Mouse (Mus musculus): ENCODE data around the gene Arl6ip4.

Arl6ip4 gene

DNA sequence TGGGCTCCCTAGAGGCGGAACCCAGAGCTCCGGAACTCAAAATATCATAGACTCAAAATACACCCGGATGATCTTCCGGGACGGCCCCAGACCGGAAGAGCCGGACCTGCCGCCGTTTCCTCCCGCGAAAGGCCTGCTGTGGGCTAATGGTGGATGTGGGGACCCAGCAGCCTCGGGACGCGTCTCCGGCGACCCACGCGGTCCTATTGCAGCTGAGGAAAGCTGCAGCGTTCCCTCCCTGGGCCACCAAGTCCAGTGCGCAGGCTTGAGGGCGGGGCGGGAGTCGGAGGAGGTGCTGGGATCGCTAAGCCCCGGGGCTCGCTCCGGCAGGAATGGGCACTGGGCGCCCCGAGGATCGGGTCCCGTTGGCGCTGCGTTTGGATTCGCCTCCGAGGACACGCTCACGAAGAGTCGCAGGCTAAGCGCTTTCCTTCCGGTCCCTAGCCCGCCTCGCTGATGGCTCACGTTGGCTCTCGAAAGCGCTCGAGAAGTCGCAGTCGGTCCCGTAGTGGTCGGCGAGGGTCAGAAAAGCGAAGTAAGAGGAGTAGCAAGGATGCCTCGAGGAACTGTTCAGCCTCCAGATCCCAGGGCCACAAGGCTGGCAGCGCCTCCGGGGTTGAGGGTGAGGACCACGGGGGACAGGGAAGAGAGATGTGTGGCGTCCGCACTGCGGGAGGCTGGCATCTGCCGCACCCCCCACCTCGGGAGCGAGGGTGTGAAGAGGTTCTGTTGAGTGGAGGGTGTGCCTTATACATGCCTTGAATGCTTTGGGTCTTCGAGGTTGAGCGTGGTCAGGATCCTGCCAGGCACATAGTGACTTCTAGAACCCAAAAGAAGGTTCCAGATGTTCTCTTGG, at the start of gene Arl6ip4:
Arl6ip4 (plus strand) TSS at position 100 of the 856 bp plus-strand sequence.
- peak; percentile 61 to 69 for DNase-seq (ENCODE audit: low spot score in 2 of 2)

DNA sequence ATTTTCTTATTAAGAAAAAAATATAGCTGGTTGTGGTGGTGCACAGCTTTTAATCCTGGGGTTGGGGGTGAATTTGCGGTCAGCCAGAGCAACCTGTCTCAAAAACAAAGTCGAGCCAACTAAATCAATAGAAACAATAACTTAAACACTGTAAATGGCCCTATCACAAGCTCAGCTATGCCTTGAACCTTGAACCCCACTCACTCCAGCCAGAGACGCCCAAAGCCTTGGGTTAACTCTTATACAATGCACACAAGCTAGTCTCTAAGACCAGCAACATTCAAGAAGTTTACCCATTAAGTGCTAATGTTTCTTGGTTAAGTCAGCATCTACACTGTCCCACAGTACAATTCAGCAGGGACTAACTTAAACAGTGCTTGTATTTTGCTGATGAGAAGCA, 46.2 kb upstream of the Arl6ip4 start:
- DNase-seq (ENCODE audit: low spot score in 2 of 2), result no peak

DNA sequence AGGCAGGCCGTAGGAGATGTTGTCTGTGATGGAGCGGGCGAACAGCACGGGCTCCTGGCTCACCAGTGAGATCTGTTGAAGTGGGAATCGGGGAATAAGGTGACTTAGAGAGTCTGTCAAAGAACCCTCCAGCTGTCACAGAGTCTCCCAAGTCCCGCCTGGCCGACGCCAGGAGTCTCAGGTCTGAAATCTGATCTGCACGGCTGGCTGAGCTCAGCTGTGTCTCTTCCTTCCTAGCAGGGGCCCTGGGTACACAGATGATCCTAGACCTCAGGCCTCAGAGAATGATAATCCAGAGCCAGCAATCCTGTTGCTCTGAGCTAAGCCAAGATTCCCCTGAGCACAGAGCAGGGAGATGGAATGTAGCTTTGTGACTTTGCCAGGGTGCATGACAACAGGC, 42.2 kb upstream of the Arl6ip4 start:
- no peak for DNase-seq (ENCODE audit: low spot score in 2 of 2)

DNA sequence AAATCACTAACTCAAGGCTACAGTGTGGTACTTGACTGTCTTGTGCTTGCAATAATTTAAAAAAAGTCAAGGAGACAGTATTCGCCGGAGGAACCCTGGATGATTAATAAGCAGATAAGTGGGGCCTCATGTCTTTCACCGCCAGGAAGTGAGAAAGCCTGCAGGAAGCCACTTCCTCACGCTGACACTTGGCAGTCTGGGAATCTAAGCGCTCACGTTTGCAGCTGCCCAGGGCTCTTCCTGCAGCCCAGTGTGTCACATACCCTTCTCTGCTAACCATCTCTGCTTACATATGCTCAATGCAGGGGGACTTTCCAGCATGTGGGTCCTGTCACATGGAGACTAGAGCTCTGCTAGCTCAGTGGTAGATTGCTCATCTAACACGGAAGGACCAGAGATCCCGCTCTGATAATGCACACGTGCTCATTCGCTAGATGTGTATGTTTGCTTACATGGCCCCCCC, 41.0 kb upstream of the Arl6ip4 start:
- DNase-seq (ENCODE audit: low spot score in 2 of 2), result peak in 1 of 2 experiments; percentile 43

DNA sequence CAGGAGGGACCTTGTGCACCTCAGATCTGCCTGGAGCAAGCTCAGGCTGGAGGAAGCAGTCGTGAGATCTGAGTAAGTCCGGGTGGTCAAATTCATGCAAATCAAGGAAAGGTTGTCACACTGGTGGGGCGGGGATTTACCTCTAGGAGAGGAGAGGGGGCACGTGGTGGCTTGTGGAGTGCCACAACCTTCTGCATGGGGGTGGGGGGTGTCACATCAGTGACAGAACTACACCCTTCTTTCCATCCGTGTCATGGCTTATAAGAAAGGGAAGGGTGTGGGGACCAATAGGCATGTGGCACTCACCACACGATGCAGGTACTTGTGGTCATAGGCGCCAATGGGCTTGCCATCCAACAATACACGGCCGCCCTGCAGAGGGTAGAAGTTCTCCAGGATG, 40.2 kb upstream of the Arl6ip4 start:
- peak in 1 of 2 experiments; percentile 17 for DNase-seq (ENCODE audit: low spot score in 2 of 2)

DNA sequence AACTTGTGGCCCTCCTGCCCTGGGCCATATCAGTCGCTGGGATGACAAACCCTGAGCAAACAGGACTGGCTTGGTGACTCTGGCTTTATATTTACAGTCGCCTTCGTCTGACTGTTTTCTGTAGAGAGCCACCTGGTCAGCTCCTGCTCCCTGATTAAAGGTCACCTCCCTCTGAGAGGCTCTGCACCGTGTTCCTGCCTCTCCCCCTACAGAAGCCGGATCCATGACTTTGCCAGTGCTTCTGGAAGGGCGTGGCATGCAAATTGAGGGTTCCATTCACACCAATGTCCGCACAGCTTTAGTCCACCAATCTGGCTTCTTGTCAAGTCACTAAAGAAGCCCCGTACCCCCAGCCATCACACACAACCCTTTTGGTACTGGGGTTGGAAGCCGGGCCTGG, 39.3 kb upstream of the Arl6ip4 start:
- no peak for DNase-seq (ENCODE audit: low spot score in 2 of 2)

DNA sequence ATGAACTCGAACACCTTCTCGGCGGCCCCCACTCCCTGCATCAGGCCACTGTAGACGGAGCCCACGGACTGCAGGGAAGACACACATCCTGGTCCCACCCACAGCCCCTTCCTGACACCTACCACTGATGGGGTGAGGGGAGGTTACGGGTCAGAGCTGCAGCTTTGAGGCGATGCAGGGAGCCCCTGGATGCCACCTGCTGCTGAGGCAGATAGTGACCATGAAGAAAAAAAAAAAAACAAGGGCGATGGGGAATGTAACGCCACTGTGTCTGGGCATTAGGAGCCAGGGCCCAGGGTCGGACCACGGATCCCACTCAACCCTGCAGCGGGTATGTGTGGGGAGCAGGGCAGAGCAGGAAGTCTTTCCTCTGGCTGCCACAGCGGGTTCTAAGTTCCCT, 38.6 kb upstream of the Arl6ip4 start:
- no peak for DNase-seq (ENCODE audit: low spot score in 2 of 2)

DNA sequence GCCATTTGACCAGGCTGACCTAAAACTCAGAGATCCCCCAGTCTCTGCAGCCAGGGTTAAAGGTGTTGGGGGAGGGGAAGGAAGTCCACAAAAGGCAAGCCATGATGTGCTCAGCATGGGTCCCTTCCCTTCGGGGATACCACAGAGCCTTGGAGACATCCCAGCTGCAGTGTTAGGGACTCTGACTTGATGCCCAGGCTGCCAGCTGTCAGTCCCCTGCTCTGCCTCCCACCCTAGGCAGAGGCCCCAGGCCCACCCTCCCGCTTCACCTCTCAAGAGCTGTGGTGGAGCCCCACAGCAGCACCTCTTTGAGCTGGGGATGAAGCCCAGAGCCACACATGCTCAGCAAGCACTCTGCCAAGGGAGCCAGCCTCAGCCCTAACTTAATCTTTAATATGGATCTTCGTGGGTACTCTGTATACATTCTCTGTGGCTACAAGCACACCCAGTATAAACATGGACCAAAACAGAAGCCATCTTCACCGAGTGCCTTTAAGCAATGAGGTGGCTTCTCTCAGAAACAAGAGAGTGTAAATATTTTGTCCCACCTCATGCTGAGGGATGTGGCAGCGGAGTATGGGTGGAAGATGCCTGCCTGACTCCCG, 37.9 kb upstream of the Arl6ip4 start:
- DNase-seq (ENCODE audit: low spot score in 2 of 2), result no peak

DNA sequence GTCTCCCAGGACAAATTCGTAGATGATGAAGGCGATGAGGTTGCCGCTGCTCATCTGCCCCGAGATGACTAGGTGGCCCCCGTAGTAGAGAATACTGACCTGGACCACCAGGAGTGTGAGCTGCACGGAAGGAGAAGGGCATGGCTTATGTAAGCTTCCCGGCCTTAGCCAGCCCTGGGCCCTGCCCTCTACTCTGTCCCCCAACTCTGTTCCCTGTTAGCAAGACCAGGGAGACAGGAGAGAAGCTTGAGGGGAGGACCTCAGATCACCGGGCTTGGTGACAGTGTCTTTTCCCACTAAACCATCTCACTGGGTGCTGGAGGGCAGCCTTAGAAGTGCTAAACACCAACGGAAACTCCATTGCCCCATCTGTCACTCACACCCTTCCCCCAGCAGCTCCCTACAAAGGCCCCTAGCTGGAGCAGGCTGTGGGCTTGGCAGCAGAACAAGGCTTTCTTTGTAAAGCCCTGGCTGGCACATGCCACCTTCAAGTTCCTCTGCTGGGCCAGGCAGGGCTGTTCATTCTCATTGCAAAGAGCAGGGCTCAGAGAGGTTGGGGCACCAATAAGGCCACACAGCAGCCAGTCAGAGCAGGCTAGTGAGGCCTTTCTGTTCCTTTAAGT, 37.0 kb upstream of the Arl6ip4 start:
- no peak for DNase-seq (ENCODE audit: low spot score in 2 of 2)

DNA sequence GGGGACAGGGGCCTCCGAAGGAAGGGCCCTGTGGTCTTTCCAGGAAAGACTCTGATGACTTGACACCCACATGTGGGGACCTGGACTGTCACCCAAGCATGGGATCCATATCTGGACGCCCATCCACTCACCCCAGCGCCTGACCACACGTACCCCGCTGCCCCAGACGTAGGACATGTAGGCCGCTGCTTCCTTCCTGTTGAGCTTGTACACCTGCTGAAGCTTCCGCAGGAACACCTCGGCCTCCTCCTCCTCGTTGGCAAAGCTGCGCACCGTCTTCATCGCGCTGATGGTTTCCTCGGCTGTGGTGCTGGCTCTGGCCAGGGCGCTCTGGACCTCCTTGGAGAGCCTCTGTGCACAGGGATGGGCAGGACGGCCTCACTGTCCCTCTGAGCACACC, 36.0 kb upstream of the Arl6ip4 start:
- DNase-seq (ENCODE audit: low spot score in 2 of 2), result peak in 1 of 2 experiments; percentile 28

DNA sequence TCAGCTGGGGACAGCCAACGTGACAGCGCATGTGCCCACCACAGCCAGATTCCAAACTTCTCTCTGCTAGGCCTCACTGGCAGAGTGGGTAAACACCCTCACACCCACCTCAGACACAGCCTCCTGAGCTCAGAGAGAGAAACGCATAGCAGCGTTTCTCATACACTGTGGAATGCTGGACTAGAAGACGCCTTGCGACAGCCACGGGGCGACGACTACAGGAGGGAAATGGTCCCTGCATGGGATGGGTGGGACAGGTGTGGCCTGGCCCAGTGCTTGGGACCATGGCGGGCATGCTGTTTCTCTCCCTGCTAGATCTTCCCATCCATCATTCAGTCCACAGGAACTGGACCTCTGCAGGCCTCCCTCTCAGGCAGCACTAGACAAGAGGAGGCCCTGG, 33.4 kb upstream of the Arl6ip4 start:
- no peak for DNase-seq (ENCODE audit: low spot score in 2 of 2)

DNA sequence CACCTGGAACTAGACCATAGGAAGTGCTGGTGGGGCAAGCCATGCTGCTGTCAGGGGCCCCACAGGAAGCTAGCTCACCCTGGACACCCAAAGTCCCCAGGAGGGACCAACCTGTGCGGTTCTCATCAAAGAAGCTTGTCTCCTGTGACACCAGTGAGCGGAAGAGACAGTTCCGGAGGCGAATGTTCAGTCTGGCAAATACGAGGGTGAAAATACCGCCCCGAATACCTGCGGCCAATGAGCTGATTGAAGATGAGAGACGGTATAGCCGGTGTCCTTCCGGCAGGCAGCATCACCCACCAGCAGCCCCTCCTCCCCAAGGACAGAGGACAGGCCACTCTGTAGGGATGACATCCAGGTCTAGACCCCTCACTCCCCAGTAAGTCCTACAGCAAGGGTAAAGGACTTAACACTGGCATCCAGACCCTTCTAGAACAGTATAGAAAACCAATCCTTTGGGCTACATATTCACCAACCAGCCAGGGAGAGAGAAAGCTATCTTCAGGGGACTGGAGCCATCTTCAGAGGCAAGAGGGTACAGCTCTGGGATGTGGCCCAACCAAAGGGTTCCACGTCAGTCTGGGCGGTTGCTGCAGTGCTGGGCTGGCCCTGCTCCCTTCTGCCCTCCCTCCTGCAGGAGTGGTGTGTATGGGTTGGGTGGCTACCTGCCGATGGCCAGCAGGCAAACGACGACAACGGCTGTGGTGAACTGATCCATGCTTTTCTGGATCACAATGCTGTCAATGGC, 32.8 kb upstream of the Arl6ip4 start:
- no peak for DNase-seq (ENCODE audit: low spot score in 2 of 2)

DNA sequence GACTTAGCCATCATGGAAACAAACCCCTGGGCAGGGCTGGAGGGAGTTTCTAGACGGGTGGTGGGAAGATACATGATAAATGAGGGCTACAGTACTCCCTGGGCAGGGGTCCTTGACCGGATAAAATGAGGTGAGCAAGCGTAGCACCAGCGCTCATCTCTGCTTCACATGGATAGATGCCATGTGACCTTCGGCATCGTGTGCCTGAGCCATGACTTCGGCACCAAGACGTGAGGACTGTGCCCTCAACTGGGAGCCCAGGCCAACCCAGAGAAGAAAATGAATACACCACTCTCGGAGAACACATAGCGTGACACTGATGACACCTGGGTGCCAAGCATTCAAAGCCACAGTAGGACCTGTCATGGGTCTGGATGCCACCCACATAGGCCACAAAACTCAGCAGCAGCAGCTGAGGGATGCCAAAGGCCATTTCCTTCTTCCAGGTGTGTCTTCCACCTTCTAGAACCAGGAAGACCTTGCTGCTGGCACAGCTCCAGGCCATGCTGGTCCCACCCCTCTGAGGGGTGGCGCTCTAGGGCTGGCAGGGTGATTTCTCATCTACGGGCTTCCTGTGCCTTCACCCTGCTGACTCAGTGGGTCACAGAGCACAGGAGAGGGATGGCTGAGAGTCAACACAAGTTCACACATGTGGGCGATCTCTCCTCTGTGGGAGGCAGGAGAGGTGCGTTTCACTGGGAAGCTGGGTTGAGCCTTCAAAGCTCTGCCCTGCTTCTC, 31.9 kb upstream of the Arl6ip4 start:
- DNase-seq (ENCODE audit: low spot score in 2 of 2), result peak in 1 of 2 experiments; percentile 41

DNA sequence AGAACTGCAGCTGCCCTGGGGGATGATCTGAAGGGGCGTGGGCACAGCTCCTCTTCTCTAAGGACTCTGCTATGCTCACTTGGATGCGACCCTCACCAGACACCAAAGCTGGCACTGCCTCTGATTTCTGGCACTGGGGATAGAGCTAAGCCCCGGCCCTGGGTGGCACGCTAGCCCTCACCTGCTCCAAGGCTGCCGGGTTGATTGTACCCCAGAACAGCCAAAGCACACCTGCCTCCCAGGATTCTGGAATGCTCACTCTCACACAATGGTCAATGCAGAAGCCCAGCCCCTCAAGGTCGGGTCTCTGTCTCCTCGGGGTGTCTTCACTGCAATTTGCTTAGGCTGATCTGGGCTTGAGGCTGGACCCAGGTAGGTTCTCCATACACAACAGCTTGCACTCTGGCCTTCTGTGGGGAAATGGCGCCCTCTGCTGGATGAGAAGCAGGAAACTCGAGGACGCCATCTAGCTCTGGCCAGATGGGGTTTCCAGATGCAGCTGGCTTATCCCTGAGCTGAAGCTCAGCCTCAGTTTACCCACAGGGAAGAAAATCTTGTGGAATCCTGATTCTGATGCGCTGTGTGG, 31.2 kb upstream of the Arl6ip4 start:
- DNase-seq (ENCODE audit: low spot score in 2 of 2), result peak; percentile 79 to 85

DNA sequence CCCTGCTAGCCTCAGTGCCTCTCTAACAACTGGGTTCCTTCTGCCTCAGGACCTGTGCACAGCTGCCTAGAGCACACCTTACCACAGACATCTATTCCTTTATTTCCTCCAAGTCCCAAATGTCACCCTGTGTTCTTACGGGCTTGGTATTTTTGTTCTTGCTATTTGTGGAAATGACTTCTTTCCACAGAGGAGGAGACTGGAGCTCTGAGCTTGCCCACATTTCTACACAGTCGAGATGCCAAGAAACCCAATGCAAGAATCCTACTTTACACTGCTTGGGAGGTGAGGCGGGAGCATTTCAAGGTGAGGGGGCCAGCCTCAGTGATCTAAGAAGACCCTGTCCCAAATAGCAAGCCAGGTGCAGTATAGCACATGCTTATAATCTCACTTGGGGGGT, 30.4 kb upstream of the Arl6ip4 start:
- DNase-seq (ENCODE audit: low spot score in 2 of 2), result no peak

DNA sequence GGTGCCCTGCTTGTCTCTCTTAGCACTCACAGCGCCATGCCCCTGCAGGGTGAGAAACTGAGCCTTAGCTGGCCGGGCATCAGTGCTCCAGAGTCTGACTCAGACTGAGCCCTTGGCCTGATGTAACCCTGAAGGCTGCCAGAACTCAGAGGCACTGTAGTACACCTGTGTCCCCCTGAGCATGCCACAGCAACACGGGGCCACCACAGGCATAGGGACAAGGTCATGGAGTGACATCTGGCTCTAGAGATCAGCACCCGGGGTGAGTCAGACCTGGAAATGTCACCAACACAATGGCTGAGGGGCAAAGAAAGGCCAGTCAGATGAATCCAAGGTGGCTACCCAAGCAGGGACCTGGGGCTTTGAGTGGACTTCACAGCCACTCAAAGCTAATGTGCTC, 29.0 kb upstream of the Arl6ip4 start:
- no peak for DNase-seq (ENCODE audit: low spot score in 2 of 2)

DNA sequence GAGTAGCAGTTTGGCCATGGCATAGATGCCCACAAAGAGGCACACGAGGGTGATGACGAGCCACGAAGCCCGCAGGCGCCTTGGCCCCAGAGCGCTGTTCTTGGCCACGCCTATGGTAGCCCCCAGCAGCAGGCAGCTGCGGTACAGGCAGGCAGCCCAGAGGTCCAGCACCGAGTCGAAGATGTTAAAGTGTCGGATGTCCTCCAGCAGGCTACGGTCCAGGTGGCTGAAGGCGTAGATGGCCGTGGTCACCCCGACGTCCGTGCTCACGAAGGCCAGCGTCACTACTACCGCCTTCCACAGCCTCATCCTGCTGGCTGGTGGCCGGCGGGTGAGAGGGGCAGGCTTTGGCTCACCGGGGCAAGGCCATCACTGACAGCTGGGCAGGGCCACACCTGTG, 26.0 kb upstream of the Arl6ip4 start:
- DNase-seq (ENCODE audit: low spot score in 2 of 2), result no peak

DNA sequence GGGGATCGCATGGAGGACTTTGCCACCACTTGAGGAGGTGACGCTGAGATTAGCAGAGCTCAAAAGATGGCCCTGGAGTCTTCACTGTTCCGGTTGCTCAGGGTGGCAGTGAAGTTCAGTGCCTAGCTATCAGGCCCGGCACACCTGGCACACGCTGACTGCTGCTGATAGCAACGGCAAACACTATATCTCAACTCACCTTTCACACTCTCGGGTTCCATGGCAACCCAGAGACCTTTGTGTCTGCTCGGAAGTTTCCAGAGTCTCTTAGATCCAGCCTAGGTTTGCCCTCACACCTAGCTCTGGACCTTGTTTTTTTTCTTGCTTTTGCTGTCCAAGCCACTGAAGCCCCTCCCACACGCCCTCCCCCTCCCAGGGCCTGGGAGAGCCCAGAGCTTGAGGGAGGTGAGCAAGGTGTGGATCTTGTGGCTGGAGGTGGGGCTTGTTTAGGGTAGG, 23.9 kb upstream of the Arl6ip4 start:
- peak; percentile 44 to 68 for DNase-seq (ENCODE audit: low spot score in 2 of 2)

DNA sequence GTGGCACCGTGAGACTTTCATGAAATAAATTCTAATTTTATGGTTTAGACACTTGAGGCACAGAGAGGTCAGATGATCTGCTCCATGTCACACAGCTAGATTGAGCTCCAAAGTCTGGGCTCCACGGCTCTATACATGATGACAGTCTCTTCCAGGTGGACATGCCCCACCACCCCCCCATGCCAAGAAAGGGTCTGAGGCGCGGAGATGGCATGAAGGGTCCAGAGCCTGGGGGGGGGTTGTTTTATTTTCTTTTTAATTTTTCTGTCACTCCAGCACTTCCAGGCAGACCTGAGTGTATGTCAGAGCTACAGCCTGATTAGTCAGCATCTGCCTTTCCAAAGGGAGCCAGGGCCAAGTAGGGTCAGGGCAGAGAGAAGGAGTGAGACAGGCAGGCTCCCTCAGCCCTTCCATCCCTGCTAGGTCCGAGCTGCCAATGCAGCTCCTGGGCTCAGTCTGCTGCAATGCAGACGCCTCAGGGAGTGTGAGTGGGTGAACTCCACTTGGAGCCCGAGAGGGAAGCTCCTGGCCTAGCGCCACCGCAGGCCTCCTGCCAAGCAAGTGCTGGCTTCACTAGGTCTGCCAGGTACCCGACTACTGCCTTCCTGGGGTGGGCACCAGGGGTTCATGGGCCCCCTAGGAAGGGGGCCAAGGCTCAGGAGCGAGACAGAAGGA, 22.6 kb upstream of the Arl6ip4 start:
- no peak for DNase-seq (ENCODE audit: low spot score in 2 of 2)

Data from spleen, postnatal 36 days (tissue).